Mouse (Mus musculus) intestine, postnatal 0 days (tissue): ENCODE results near the gene BC048507. TPM values are rescaled to one million over a fixed set of nuclear protein-coding genes. Genes with fewer than 3 reads are reported as not detected.

ENCODE experiments used
- ATAC-seq: fragments of 200-750 bp; cut with Nextera tagmentation; 2 replicates; pipeline ENCODE4 v1.8.0; 2017; ENCODE audit warnings: mild to moderate bottlenecking, moderate TSS enrichment, moderate library complexity
- H3K27ac ChIP-seq: fragments of 300-500 bp; sonication (generic); 2 replicates; pipeline ENCODE4 v1.5.1; 2014; ENCODE audit warnings: mild to moderate bottlenecking, low read depth, low read length, moderate library complexity
- H3K27me3 ChIP-seq: fragments of 300-500 bp; sonication (generic); replicated peaks from 2 replicates; pipeline ENCODE4 v1.6.1; 2014; ENCODE audit warnings: low read length, mixed read lengths; ENCODE audit not compliant: control insufficient read depth, insufficient read depth
- H3K36me3 ChIP-seq: fragments of 300-500 bp; sonication (generic); 2 replicates; pipeline ENCODE4 v1.6.1; 2014; ENCODE audit warnings: mild to moderate bottlenecking, moderate library complexity; ENCODE audit not compliant: control insufficient read depth, insufficient read depth
- H3K4me1 ChIP-seq: fragments of 300-500 bp; sonication (generic); replicated peaks from 2 replicates; pipeline ENCODE4 v1.6.1; 2014; ENCODE audit warnings: antibody characterized with exemption, low read length, mixed read lengths; ENCODE audit not compliant: control insufficient read depth, insufficient read depth
- H3K4me2 ChIP-seq: fragments of 300-500 bp; sonication (generic); replicated peaks from 2 replicates; pipeline ENCODE4 v1.6.1; 2014; ENCODE audit warnings: low read depth, mild to moderate bottlenecking, moderate library complexity
- H3K4me3 ChIP-seq: fragments of 300-500 bp; sonication (generic); 2 replicates; pipeline ENCODE4 v1.5.1; 2014; ENCODE audit warnings: low read depth, low read length
- H3K9ac ChIP-seq: fragments of 300-500 bp; sonication (generic); 2 replicates; pipeline ENCODE4 v1.6.1; 2014; ENCODE audit warnings: mild to moderate bottlenecking, low read depth, low read length
- H3K9me3 ChIP-seq: fragments of 300-500 bp; sonication (generic); 2 replicates; pipeline ENCODE4 v1.6.1; 2016; ENCODE audit warnings: mixed run types; ENCODE audit not compliant: control insufficient read depth
- CTCF ChIP-seq: sonication (generic); IDR thresholded peaks from 2 replicates; pipeline ENCODE4 v1.5.1; 2016; ENCODE audit warnings: low read depth, mild to moderate bottlenecking, control low read depth, antibody characterized with exemption, moderate library complexity
- WGBS: fragments of 180-500 bp; shearing (Covaris S2); extraction: QIAGEN DNeasy Blood & Tissue Kit; methylation state at CpG from one replicate; pipeline ENCODE4 v1.1.7; 2014; 5-methylcytosine and 5-hydroxymethylcytosine counted together
- polyA plus RNA-seq: library from polyadenylated mRNA; unstranded; fragments of >200 nt; fragmentation: Nextera tagmentation; extraction: Ambion mirVana; gene quantifications from 2 replicates; pipeline ENCODE4 v1.2.1, GENCODE M21; 2015

Gene BC048507
- polyA plus RNA-seq, 1 experiment from 2014 or later = not detected

- Histone ChIP-seq H3K27ac (no peak overlapping the region), H3K36me3 (no peaks in the 10 kb centered on the region), H3K27me3 (no peaks in the 10 kb centered on the region), H3K4me1 (no peaks in the 10 kb centered on the region), H3K4me3 (no peak overlapping the region), H3K4me2 (no peak overlapping the region), H3K9ac (no peak overlapping the region), H3K9me3 (peaks cover 7% of the 10 kb centered on the region; the same call in 1 of the 2 replicates)
- ATAC-seq = no peak
- TF ChIP-seq CTCF = no peak
- WGBS = 27% methylated on average over 5 of the region's 5 CpGs
These were observed 46.6 kb downstream of the BC048507 start for GRCm38 (mm10) chr13:67909759-67910158.

Other genes starting within 250 kb of the BC048507 start
- not detected in 2 replicates for gene Gm49345, start 225.6 kb upstream of the BC048507 start, polyA plus RNA-seq
- gene Zfp729a, start 225.5 kb upstream of the BC048507 start, polyA plus RNA-seq = 1.8 and 1.9 TPM in 2 replicates
- gene Zfp738, start 176.3 kb upstream of the BC048507 start, polyA plus RNA-seq = 3.9 and 4.6 TPM in 2 replicates
- 1.9 TPM in 2 replicates for gene Zfp65, start 134.2 kb upstream of the BC048507 start, polyA plus RNA-seq
- gene Zfp85, start 108.1 kb upstream of the BC048507 start, polyA plus RNA-seq = 1.8 and 1.9 TPM in 2 replicates
- 0.50 and 0.70 TPM in 2 replicates for gene Zfp493, start 83.6 kb upstream of the BC048507 start, polyA plus RNA-seq
- gene Zfp273, start 49.6 kb upstream of the BC048507 start, polyA plus RNA-seq = 2.3 and 2.8 TPM in 2 replicates
- gene Gm10037, start 32.2 kb upstream of the BC048507 start, polyA plus RNA-seq = 0.47 TPM in 1 of 2 replicates, not detected in the other